Mouse (Mus musculus): ENCODE data around the gene Nrarp.
A peak's percentile ranks its signal among the peaks of the same experiment; 100 is the strongest.

Nrarp gene

GRCm38 (mm10) chr2:25175690-25176078 is 4.9 kb upstream of the Nrarp start:
- no peak for DNase-seq

DNA sequence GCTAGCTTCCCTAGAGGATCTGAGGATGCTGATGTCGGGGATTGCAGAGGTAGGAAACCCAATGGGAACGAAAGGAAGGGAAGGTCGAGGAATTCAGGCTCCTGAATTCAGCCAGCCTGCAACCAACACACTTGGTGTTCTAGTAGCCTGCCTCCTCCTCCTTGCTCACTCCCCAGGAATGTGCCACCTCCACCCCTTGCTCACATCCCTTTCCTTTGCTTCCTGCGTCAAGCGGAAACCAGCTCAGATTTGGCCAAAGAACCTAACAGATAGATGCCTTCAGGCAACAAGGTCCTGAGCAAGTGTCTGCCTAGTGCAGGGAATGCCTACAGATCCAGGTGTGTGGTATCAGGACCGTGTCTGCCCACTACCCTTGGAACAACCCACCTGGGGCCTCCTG is 4.0 kb upstream of the Nrarp start:
- DNase-seq = no peak

GRCm38 (mm10) chr2:25177076-25177475 is 3.5 kb upstream of the Nrarp start:
- DNase-seq = no peak

DNA sequence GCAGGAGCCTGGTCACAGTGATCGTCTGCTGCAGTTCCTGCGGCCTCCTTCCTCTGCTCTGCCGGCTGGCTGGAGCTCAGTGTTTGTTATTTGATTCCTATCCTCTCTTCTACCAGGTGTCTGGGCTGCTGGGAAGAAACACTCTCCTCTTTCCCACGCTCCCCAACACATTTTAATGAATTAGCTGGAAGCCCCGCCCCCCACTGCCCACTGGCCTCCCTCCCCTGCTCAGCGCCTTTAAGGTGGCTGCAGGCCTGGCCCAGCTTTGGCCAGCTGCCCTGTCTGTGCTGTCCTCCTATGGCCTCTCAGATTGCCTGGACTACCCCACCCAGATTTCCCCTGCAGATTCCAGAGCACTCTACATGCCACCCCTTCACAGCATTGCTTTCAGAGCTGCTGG is 2.9 kb upstream of the Nrarp start:
- peak; percentile 88 for DNase-seq

DNA sequence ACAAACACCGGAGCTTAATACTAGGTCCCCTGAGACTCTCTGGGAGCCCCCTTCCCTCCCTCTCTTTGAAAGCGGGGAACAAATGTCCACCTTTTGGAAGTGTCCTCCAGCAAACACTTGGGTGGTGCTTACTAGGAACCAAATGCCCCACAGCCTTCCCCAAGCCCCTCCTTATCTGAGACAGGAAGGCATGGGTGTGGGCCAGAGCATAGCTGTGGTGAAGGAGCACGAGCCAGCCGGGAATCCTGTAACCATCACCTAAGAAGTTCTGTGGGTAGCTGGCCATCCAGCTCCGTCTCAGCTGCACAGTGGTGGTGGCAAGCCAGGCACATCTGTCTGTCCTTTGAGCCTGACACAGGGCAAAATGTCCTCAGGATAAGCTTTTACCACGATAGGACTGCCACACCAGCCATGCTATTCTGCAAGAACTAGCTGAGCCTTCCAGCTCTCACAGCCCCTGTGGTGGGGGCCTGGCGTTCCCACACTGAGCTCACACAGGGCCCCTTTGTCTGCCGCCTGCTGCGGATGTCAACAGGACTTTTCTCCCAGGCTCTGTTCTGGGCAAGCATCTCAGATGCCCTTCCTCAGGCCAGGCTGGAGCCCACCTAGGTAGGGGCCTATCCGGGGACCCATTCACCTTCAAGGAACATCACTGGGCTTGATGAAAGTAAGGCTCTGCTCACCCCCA is 2.1 kb upstream of the Nrarp start:
- DNase-seq = no peak

DNA sequence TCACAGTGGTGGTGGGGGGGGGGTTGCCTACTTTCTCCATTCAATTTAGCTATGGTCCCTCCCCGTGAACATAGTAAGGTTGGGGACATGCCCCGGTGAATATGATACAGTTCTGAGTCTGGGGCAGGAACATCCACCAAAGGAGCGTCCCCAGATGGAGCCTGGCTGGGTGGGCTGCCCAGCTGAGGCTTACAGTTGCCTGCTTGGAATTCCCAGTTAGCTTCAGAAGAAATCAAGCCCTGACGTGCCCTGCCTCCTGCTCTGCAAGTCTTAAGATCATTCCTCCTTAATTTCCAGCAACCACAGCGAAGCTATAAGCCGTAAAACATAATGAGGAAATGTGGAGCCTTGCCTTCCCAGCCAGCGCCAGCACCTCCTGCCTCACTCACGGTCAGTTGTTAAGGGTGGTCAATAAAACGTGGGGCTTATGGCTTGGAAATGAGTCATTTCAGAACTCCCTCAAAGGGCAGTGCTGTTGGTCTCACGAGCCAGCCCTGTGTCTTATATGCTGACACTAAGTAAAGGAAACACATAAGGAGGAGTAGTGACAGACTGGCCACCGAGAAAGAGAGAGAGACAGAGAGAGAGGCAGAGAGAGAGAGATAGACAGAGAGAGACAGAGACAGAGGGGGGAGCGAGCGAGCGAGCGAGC is 866 bp upstream of the Nrarp start:
- DNase-seq = no peak

DNA sequence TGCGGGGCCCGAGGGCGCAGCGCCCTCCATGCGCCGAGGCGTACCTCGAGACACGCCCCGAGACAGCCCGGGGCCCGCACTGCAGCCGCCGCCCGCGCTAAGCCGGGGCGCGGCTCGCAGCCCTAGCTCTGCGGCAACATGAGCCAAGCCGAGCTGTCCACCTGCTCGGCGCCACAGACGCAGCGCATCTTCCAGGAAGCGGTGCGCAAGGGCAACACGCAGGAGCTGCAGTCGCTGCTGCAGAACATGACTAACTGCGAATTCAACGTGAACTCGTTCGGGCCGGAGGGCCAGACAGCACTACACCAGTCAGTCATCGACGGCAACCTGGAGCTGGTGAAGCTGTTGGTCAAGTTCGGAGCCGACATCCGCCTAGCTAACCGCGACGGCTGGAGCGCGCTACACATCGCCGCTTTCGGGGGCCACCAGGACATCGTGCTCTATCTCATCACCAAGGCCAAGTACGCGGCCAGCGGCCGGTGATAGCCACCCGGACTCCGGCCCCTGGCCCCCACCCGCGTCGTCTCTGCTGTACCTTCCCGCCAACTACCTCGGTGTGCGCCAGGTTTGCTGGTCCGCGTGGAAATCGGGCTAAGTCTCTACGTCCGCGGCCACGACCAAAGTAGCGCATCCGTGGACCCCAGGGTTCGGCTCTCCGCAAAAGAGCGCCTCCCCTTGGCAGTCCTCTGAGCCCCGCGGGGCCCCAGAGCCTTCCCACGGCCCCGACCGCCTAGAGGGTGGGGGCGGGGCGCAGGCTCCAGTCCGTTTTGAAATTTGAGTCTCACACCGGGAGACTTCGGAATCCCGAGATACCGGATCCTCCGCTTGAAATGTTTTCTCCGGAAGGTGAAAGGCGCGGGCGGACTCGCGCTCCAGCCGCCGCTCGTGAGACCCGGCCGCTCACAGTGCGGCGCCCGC is 674 bp downstream of the Nrarp start:
- peak; percentile 60 for DNase-seq

DNA sequence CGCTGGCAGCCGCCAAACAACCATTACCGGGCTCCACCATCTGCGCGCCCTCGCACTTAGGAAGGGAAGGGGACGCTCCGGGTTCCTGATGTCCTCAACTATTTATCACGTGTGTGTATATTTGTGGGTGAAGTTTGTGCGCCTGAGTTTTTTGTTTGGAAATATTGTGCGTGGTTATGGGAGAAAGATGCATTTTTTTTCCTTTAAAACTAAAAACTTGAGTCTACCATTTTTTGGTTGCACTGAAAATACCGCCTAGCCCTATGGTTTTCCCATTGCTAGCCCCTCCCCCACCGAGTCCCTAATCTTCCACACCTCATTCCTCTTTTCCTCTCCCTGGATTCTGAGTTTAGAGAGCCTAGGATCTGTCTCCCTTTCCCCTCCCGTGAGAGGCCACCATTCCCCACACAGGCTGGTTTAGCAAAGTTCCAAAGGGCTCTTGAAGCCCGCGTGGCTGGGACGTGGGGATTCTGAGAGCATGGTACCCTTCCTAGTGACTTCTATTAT is 1.4 kb downstream of the Nrarp start:
- no peak for DNase-seq

DNA sequence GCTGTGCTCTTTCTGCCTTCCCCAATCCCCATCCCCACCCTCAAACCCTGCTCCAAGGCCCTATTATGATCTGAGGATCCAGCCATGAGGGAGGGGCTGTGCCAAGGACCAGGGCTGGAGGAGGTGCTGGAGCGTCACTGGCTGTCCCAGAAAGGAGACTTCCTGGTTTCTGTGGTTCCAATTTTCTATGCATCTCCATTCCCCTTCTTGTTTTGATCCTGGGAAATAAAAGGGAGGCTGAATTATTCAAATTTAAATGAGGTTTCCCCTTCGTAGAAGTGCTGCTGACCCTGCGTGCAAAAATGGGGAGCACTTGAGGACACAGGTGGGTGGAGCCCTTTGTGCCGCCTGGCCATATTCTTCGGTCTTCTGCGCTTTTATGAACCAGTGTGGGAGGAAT is 2.1 kb downstream of the Nrarp start:
- no peak for DNase-seq

- DNase-seq = no peak
Measured at GRCm38 (mm10) chr2:25183336-25183735, 2.8 kb downstream of the Nrarp start.

DNA sequence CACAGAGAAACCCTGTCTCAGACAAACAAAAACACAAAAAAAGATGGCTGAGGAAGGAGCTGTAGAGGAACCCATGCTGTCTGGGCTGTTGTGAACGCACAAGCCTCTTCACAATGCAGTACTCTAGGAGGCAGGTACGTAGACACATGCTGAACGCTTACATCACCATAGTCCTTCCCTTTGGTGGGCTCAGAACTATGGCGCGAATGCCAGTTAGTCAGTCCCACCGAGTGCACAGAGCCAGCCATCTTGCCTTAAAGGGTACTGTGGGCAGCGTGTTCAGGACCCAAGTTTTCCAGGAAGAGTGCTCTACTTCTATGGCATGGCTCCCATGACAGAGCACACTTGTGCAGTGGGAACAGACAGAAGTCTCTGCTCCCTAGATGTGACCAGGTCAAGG is 3.9 kb downstream of the Nrarp start:
- DNase-seq = no peak

DNA sequence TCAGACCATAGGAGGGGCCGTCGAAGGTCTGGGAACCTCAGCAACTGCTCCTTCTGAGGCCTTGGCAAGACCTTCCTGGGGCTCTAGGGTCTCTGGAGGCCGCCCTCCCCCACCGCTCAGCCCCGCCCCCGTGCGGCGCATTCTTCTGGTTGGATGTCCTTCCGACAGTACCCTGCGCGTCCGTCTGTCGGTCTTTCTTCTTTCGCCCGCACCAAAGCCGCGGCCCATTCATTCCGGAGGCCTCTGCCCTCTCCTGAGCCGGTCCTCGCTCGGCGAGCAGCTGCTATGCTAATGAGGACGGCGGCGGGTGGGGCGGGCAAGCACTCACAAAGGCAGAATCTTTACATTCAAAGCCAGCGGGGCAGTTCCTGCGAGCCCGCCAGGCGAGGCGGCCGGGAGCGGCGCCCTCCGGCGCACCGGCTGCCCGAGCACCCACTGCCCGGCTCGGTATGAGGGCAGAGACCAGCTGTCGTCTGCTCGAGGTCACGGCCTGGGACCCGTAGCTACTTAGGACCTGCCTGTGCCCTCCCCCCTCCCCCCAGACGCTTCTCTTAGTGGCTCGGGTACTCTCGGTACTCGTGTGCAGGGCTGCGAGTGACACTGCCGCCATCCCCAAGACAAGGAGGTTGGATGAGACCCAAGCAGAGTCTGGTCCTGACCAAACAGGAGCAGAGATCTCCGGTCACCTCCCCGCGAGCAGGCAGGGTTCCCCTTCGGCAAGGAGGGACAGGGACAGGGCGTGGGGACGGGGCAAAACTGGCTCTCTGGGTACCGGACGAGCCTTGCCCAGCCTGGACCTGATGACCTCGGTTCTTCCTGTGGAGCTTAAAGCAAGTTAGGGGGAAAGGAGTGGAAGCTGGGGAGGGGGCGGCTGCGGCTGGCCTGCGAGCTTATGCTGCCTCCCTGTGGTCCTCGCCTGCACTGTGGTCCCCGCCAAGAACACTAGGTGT is 5.3 kb downstream of the Nrarp start:
- peak; percentile 75 for DNase-seq

GRCm38 (mm10) chr2:25186575-25186930 is 6.0 kb downstream of the Nrarp start:
- no peak for DNase-seq

DNA sequence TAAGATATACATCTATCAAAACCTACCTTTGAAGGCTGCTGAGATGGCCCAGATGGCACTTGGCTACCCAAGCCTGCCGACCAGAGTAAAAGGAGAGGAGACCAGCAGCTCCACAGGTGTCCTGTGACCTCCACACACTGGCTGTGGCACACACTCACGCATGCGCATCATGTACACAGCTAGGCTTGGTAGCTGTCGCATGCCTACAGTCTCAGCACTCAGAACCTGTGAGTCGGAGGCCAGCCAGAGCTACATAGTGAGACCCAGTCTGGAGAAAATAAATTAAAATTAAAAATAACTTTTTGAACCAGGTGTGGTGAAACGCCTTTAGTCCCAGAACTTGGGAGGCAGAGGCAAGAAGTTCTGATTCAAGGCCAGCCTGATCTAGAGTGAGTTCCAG is 7.3 kb downstream of the Nrarp start:
- DNase-seq = no peak

- DNase-seq = peak; percentile 91
Measured at GRCm38 (mm10) chr2:25193330-25193770, 12.8 kb downstream of the Nrarp start.

GRCm38 (mm10) chr2:25194006-25194405 is 13.4 kb downstream of the Nrarp start:
- DNase-seq = no peak

DNA sequence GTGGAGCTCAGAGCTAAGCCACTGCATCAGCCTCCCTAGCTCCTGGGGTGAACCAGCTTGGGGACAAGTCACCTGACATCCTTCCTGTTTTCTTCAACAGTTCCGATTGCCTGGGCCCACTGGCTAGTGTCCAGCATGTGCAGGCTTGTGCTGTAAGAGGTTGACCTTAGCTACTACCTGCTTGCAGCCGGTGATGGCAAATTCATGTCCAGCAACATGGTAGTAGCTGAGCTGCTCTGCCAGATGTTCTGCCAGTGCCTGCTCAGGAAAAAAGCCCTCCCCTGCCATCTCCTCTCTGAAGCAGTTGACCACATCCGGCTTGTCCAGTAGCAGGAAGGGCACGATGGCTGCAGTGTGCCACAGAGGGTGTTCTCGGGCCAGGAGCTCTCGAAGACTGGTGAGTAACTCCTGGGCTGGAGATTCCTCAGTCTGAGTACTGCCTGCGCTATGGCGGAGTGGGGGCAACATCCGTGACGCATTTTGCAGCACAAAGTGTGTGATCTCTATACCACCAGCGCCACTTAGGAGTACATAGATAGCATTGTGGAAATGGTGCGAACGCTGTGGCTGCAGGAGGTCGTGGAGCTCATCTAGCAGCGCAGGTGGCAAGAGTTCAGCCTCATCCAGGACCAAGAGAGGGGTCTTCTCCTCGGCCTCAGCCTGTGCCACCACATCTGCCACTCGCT is 14.1 kb downstream of the Nrarp start:
- peak; percentile 24 for DNase-seq

DNA sequence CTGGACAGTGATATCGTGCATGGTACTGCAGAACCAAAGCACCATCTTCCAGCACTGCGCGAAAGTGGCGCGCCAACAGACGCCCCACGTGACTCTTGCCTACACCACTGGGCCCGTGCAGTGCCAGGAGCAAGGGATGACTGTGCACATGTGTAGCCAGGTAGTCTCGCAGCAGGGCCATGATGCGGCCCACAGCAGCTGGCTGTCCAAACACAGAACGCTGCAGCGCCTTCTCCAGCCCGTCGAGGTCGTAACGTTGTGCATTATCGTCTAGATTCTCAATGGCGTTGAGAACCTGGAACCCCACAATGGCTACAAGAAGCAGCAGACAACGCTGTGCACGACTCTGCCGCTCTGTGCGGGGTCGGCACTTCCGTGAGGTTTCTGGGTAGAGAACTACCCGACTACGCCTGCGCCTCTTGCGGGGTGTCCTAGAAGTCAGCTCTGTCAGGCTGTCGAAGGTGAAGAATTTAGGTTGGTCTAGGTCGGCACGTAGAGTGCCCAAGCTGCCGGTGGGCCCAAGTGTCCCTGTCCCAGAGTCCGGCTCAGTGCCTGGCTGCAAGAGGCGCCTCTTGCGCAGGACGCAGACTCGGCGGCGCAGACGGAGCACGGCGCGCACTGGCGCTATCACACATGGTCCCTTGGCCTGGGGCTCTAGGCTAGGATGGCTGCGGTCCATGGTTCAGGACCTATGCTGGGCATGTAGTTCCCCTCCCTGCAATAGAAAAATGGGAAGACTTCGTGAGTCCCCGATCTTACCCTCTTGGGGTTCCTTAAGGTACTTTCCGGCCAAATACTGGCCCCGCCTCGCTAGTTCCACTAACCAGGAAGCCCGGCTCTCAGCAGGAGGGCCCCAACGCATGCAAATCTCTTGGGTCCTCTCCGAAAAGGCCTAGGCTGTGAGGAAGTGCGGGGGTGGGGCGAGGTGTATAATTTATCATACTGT is 14.9 kb downstream of the Nrarp start:
- peak; percentile 84 for DNase-seq

GRCm38 (mm10) chr2:25196172-25196954 is 15.8 kb downstream of the Nrarp start, which contains the start of gene Tor4a:
Tor4a (minus strand) TSS chr2:25196886.
- peak; percentile 92 for DNase-seq

DNA sequence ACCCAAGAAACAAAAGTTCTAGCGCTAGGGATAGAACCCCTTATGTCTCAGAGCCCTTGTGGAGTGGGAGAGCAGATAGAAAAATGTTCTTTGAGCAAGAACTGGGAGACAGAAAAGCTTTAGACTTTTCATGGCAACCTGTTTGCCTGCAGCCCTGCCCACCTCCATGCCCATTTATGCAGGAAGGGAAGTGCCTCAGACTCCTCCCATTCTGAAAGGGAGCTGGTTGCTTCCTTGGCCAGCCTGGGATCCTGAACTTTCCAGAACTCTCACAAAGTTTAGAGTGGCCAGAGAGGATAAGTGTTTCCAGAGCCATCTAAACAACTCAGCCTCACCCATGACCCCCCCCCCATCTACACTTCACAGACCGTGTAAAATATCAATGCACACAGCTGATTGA is 16.6 kb downstream of the Nrarp start:
- peak; percentile 32 for DNase-seq
